Mouse (Mus musculus) embryonic fibroblast, embryonic 13.5 days (primary cell): ENCODE results near the gene Znhit1.

ENCODE experiments used
- CTCF ChIP-seq: IDR thresholded peaks from 2 replicates; pipeline ENCODE4 v1.5.1; 2011; ENCODE audit warnings: mild to moderate bottlenecking, control low read depth, low read length, moderate library complexity, borderline replicate concordance; ENCODE audit not compliant: insufficient read depth
- POLR2A ChIP-seq: IDR thresholded peaks from 2 replicates; pipeline ENCODE4 v1.6.1; 2011; ENCODE audit warnings: low read depth, mild to moderate bottlenecking, control low read depth, low read length, moderate library complexity

- TF ChIP-seq CTCF (peak; percentile 68; the same call in 1 of the 2 replicates), POLR2A (no peak)
Measured at GRCm38 (mm10) chr5:136982338-136982930, 5.4 kb downstream of the Znhit1 start.
